Mouse (Mus musculus) bone marrow, adult 2 months (tissue): Measurements from ENCODE around the gene Pigx.
A peak's percentile ranks its signal among the peaks of the same experiment; 100 is the strongest.

Experiments used
- CTCF ChIP-seq: fragments of 200-500 bp; IDR thresholded peaks from 2 replicates; pipeline ENCODE4 v1.5.1; 2011; ENCODE audit warnings: low read length, control low read depth; ENCODE audit not compliant: control insufficient read depth, insufficient read depth
- POLR2A ChIP-seq: fragments of 200-500 bp; IDR thresholded peaks from 2 replicates; pipeline ENCODE4 v1.6.1; 2011; ENCODE audit warnings: low read depth, mild to moderate bottlenecking, control low read depth, low read length, borderline replicate concordance; ENCODE audit not compliant: control insufficient read depth

DNA sequence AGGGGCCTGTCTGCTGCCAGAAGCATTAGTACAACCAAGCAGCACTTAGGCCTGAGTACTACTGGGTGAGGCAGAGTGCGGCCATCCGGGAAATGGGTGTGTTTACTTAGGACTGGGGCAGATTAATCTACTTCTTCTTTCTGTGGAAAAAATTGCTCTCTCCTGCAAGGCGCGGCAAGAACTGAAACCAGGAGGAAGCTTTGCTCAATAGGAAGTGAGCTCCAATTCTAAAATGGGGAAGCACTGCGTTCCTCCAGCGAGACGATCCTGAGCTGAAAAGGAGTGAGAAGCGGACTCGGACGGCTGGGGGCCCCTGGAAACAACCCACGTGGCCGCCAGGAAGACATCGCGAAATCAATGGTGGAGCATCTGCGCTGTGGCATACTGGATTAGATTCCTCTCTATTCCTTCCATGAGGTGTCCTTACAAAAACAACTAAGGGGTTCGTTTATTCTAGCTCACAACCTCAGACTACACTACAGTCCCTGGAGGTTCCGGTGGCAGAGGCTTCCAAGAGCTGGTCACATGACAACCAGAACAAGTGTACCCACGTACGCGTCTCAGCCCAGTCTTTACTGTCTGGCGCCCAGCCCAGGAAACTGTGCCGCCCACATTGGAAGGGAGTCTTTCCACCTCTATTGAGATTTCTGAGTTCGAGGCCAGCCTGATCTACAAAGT, 14.1 kb upstream of the Pigx start:
- peak; percentile 9; the same call in 1 of the 2 replicates for TF ChIP-seq POLR2A
- TF ChIP-seq CTCF, result no peak
